Mouse (Mus musculus) hindbrain, embryonic 16.5 days (tissue): ENCODE data around the gene Bicral. TPM values are rescaled to one million over a fixed set of nuclear protein-coding genes. Genes with fewer than 3 reads are reported as not detected.
"Not testable (repeated sequence)": the region's sequence is repeated elsewhere in the genome, so short reads cannot be mapped to it uniquely, and the experiment has no call there.

ENCODE experiments used
- ATAC-seq: fragments of 200-750 bp; cut with Nextera tagmentation; 2 replicates; pipeline ENCODE4 v1.8.0; 2017; ENCODE audit warnings: moderate TSS enrichment, moderate library complexity
- H3K27ac ChIP-seq: fragments of 300-500 bp; sonication (generic); 2 replicates; pipeline ENCODE4 v1.5.1; 2014; ENCODE audit warnings: low read depth, mild to moderate bottlenecking, control low read depth, low read length, moderate library complexity
- H3K27me3 ChIP-seq: fragments of 300-500 bp; sonication (generic); replicated peaks from 2 replicates; pipeline ENCODE4 v1.6.1; 2014; ENCODE audit warnings: low read length; ENCODE audit not compliant: control insufficient read depth, insufficient read depth
- H3K36me3 ChIP-seq: fragments of 300-500 bp; sonication (generic); 2 replicates; pipeline ENCODE4 v1.6.1; 2014; ENCODE audit warnings: mild to moderate bottlenecking, low read length, moderate library complexity, mixed read lengths; ENCODE audit not compliant: control insufficient read depth, insufficient read depth
- H3K4me1 ChIP-seq: fragments of 300-500 bp; sonication (generic); 2 replicates; pipeline ENCODE4 v1.6.1; 2014; ENCODE audit warnings: low read depth, low read length; ENCODE audit not compliant: control insufficient read depth, insufficient read depth
- H3K4me2 ChIP-seq: fragments of 300-500 bp; sonication (generic); 2 replicates; pipeline ENCODE4 v1.6.1; 2014; ENCODE audit warnings: mild to moderate bottlenecking, low read length, control low read depth, moderate library complexity
- H3K4me3 ChIP-seq: fragments of 300-500 bp; sonication (generic); 2 replicates; pipeline ENCODE4 v1.5.1; 2014; ENCODE audit warnings: mild to moderate bottlenecking, low read length, control low read depth, moderate library complexity
- H3K9ac ChIP-seq: fragments of 300-500 bp; sonication (generic); 2 replicates; pipeline ENCODE4 v1.6.1; 2014; ENCODE audit warnings: low read depth, mild to moderate bottlenecking, control low read depth, low read length, moderate library complexity
- H3K9me3 ChIP-seq: fragments of 300-500 bp; sonication (generic); 2 replicates; pipeline ENCODE4 v1.6.1; 2014; ENCODE audit warnings: mild to moderate bottlenecking, low read length, moderate library complexity; ENCODE audit not compliant: control insufficient read depth
- WGBS: fragments of 180-500 bp; shearing (Covaris S2); extraction: QIAGEN DNeasy Blood & Tissue Kit; methylation state at CpG from one replicate; pipeline ENCODE4 v1.1.7; 2014; 5-methylcytosine and 5-hydroxymethylcytosine counted together
- polyA plus RNA-seq: library from polyadenylated mRNA; unstranded; fragments of >200 nt; fragmentation: Nextera tagmentation; extraction: Ambion mirVana; gene quantifications from 2 replicates; pipeline ENCODE4 v1.2.1, GENCODE M21; 2015

Gene Bicral
- polyA plus RNA-seq, 1 experiment from 2014 or later = 6.0 TPM

DNA sequence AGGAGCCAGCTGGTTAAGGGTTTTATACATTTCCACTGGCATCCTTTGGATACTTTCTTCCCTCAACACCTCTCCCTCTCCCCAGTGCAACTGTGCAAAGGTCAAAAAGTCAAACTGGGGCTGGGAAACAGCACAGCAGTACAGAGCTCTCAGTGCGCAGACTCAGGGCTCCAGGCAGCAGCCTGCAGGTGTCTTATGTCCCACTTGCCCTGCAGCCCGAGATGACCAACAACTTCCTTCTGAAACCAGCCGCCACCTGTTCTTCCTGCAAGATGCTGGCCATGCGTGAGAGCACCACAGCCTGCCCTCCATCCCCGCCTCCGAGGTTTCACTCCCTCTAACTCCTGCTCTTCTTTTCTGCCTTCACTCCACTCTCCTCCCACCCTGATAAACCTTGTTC is 5.6 kb downstream of the Bicral start:
- no peak overlapping the region for H3K4me3 ChIP-seq
- peak overlapping the region; percentile 48 for H3K27ac ChIP-seq
- 48% methylated on average over 6 of the region's 6 CpGs for WGBS
- H3K27me3 ChIP-seq = no peaks in the 10 kb centered on the region
- no peaks in the 10 kb centered on the region for H3K9me3 ChIP-seq
- ATAC-seq = no peak
- peaks cover 29% of the 10 kb centered on the region for H3K4me1 ChIP-seq
- H3K4me2 ChIP-seq = peak overlapping the region; percentile 10; the same call in 1 of the 2 replicates
- no peaks in the 10 kb centered on the region for H3K36me3 ChIP-seq
- H3K9ac ChIP-seq = no peak overlapping the region; the same call in 1 of the 2 replicates

DNA sequence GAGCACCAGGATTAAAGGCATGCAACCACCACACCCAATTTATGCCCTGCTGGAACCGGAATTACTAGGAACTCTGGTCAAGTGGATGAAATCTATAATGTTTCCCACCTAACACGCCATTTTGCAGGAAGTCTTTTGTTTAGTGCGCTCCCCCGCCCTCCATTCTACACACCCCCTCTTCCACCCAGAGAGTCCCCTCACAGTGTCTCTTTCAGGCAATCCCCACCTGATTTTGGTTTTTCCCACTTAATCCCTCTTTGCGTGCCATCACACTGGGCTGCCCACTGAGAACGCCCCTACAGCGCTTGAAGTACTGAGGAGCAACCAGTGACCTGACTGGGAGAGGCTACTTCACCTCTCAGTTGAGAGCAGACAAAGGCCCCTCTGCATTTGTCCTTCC is 11.1 kb downstream of the Bicral start:
- Histone ChIP-seq H3K9me3 (no peaks in the 10 kb centered on the region), H3K4me1 (peaks cover 9% of the 10 kb centered on the region; the same call in 1 of the 2 replicates), H3K27me3 (no peaks in the 10 kb centered on the region), H3K4me2 (no peak overlapping the region), H3K27ac (no peak overlapping the region), H3K9ac (no peak overlapping the region), H3K36me3 (no peaks in the 10 kb centered on the region; the same call in 1 of the 2 replicates), H3K4me3 (no peak overlapping the region)
- WGBS = 92% methylated on average over 7 of the region's 7 CpGs
- no peak for ATAC-seq

DNA sequence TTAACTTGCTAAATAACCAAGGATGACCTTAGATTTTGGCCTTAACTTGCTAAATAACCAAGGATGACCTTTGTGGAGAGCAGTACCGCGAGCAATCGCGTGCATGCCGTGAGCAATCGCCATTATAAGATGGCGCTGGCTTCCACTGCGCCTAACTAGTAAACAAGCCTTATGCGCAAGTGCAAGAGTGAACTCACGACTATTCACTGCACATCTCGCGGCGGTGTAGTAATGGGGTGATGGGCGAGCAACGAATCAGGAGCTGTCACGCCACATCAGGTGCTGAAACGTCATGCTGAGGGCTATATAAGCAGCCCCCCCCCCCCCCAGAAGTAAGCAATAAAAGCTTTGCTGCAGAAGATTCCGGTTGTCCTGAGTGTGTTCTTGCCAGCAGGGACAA is 11.7 kb downstream of the Bicral start:
- not testable (repeated sequence) for H3K27me3 ChIP-seq, H3K27ac ChIP-seq, ATAC-seq

DNA sequence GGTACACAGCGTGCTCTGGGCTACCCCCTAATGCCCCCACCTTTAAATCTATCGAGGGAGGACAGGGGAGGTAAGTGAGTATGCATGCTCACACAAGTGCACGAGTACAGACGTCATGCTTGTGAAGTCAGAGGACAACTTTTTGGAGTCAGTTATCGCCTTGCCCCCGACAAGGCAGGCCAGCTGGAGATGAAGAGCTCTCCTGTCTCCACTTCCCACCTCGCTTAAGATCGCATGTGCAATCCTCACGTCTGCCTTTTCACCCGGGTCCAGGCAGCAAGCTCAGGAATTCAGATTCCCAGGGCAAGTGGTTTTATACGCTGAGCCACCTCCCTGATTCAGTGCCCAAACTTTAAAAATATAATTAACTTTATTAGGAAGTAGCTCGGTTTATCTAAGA is 13.0 kb downstream of the Bicral start:
- ATAC-seq = no peak
- no peak overlapping the region for H3K4me3 ChIP-seq
- no peak overlapping the region for H3K27ac ChIP-seq
- H3K4me2 ChIP-seq = no peak overlapping the region
- 81% methylated on average over 12 of the region's 12 CpGs for WGBS
- no peak overlapping the region for H3K9ac ChIP-seq
- H3K36me3 ChIP-seq = no peaks in the 10 kb centered on the region; the same call in 1 of the 2 replicates
- peaks cover 9% of the 10 kb centered on the region; the same call in 1 of the 2 replicates for H3K4me1 ChIP-seq
- no peaks in the 10 kb centered on the region for H3K9me3 ChIP-seq
- H3K27me3 ChIP-seq = no peaks in the 10 kb centered on the region

More for the DNA sequence above, 11.7 kb downstream of the Bicral start:
- H3K36me3 ChIP-seq, H3K9me3 ChIP-seq, H3K9ac ChIP-seq, H3K4me1 ChIP-seq, H3K4me3 ChIP-seq, H3K4me2 ChIP-seq: not testable (repeated sequence)
- WGBS = 94% methylated on average over 18 of the region's 18 CpGs

DNA sequence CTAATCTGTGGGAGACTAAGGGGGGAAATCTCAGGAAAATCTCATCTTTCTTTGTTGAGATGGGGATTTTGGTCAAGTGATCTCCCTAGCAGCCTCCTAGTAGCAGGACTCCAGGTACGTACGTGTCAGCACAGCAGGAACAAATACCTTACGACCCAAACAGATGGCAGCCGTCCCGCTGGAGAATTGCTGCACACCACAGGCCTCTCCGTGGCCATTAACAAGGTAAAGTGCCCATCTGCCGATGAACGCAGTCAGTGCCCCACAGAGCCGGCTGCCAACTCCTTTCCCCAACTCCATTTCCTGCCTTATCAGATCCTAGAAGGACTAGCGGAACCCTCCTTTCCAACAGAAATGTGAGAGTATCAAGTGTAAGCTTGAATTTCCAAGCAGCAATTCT is 13.5 kb downstream of the Bicral start:
- no peak overlapping the region for H3K4me2 ChIP-seq

DNA sequence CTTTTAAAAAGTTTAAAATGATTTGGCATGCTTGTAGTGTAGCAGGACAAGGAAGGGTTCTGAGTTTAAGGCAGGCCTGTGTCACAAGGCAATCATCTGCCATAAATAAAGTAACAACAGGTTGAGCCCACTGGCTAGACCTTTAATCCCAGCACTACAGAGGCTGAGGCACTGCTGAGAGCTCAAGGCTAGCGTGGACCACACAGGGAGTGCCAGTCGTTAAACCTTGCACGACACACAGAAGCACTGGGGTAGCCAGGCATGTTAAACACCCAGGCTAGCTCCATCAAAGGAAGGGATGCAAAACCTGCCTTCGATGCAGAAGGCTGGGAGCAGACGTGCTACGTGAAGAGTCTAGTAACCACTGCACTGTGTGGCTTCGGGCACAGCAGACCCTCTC is 14.6 kb downstream of the Bicral start:
- no peak overlapping the region for H3K9ac ChIP-seq
- no peaks in the 10 kb centered on the region for H3K27me3 ChIP-seq
- H3K4me2 ChIP-seq = no peak overlapping the region
- peaks cover 9% of the 10 kb centered on the region; the same call in 1 of the 2 replicates for H3K4me1 ChIP-seq
- H3K36me3 ChIP-seq = no peaks in the 10 kb centered on the region; the same call in 1 of the 2 replicates
- no peak overlapping the region for H3K4me3 ChIP-seq
- no peak overlapping the region for H3K27ac ChIP-seq
- no peak for ATAC-seq
- H3K9me3 ChIP-seq = no peaks in the 10 kb centered on the region
- 72% methylated on average over 7 of the region's 7 CpGs for WGBS

More for the DNA sequence above, 13.5 kb downstream of the Bicral start:
- Histone ChIP-seq H3K9me3 (no peaks in the 10 kb centered on the region), H3K4me3 (no peak overlapping the region), H3K27ac (0 out of 2 replicates have a peak overlapping the region, but pooled peaks have one; percentile 29), H3K36me3 (no peaks in the 10 kb centered on the region; the same call in 1 of the 2 replicates), H3K9ac (no peak overlapping the region), H3K4me1 (peaks cover 9% of the 10 kb centered on the region; the same call in 1 of the 2 replicates), H3K27me3 (no peaks in the 10 kb centered on the region)
- no peak for ATAC-seq
- WGBS = 42% methylated on average over 10 of the region's 10 CpGs

DNA sequence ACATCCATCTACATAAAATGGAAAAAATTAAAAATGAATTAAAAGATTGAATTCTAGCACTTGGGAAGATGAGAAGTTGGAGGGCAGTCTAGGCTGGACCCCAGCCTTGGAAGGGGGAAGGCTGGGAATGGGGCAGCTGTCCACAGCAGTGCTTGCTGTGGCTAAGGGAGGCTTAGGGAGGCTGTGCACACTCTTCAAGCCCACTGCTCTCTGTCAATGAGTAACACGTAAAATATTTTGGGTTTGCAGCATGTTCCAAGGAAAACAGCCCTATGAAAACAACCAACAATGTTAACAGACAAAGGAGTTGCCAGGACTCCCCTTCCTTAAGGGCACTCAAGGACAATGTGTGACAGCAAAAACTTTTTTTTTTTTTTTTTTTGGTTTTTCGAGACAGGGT is 15.3 kb downstream of the Bicral start:
- no peak overlapping the region for H3K27ac ChIP-seq
- WGBS = 76% methylated on average over 2 of the region's 2 CpGs
- H3K4me2 ChIP-seq = no peak overlapping the region
- H3K9me3 ChIP-seq = no peaks in the 10 kb centered on the region
- no peaks in the 10 kb centered on the region for H3K27me3 ChIP-seq
- H3K9ac ChIP-seq = no peak overlapping the region
- H3K4me3 ChIP-seq = no peak overlapping the region
- peaks cover 9% of the 10 kb centered on the region; the same call in 1 of the 2 replicates for H3K4me1 ChIP-seq
- no peaks in the 10 kb centered on the region; the same call in 1 of the 2 replicates for H3K36me3 ChIP-seq
- ATAC-seq = no peak

DNA sequence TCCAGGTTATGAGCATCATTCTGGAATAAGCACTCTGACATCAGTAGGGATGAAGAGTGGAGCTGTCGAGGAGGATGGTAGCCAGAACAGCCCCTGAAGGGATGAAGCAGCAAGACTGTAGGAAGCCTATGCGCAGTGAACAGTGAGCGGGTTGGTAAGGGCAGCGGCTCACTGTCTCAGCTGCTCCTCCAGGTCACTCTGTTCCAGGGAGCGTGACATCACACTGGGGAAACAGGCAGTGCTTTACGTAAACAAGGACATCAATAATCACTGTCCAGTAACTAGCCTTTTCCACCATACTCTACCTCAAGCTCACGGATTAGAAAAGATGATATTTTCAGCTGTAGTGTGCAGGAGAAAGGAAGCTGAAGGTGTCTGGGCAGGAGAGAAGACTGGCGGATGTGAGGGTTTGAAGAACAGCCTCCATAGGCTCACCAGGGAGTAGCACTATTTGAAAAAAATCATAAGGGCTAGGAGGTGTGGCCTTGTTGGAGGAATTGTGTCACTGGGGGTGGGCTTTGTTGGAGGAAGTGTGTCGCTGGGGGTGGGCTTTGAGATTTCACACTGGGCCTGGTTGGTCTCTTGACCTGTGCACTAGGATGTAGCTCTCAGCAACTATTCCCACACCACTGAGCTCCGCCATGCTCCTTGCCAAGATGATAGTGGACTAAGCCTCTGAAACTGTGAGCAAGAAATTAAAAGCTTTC is 17.8 kb downstream of the Bicral start:
- no peak for ATAC-seq
- 87% methylated on average over 10 of the region's 10 CpGs for WGBS
- no peaks in the 10 kb centered on the region for H3K9me3 ChIP-seq
- H3K4me1 ChIP-seq = peaks cover 9% of the 10 kb centered on the region; the same call in 1 of the 2 replicates
- H3K27me3 ChIP-seq = no peaks in the 10 kb centered on the region
- no peaks in the 10 kb centered on the region; the same call in 1 of the 2 replicates for H3K36me3 ChIP-seq
- H3K4me2 ChIP-seq = no peak overlapping the region
- H3K27ac ChIP-seq = no peak overlapping the region
- H3K9ac ChIP-seq = no peak overlapping the region
- H3K4me3 ChIP-seq = no peak overlapping the region

DNA sequence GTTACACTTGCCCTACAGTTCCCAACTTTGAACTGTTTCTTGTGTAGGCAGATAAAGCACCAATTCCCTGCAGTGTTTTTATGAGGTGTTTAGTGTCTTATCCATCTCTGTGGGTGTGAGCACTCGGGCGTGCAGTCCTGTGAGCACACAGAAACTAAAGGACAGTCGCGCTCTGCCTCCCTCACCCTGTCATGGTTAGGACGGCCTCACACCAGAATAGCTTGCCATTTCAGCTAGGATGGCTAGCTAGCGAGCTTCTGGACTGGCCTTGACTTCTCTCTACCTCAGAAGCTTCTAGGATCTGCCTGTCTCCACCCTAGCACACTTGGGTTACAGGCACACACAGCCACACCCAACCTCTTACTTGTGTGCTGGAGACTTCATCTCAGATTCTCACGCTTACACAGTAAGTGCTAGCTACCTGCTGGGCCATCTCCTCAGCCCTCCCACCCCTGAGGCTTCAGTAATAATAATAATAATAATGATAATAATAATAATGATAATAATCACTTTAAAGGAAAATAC is 19.8 kb downstream of the Bicral start:
- WGBS = 66% methylated on average over 7 of the region's 7 CpGs
- no peak for ATAC-seq
- no peak overlapping the region for H3K4me2 ChIP-seq

More for the DNA sequence above, 19.8 kb downstream of the Bicral start:
- Histone ChIP-seq H3K4me1 (no peaks in the 10 kb centered on the region), H3K9ac (no peak overlapping the region), H3K27me3 (no peaks in the 10 kb centered on the region), H3K9me3 (no peaks in the 10 kb centered on the region), H3K4me3 (no peak overlapping the region), H3K27ac (no peak overlapping the region), H3K36me3 (no peaks in the 10 kb centered on the region)
